Mouse (Mus musculus): ENCODE data around the gene Lpgat1. TPM values are rescaled to one million over a fixed set of nuclear protein-coding genes. Genes with fewer than 3 reads are reported as not detected.

Lpgat1 gene
- 100 to 1,000 TPM; 141 to 153 TPM for total RNA-seq (2021)
- long read RNA-seq, experiment 1, full-length matches to known transcripts, result 6 of 39 reads
- long read RNA-seq, experiment 1, partial matches to known transcripts, result 3 of 39 reads
- long read RNA-seq, experiment 1, other reads (novel, unspliced or antisense), result 30 of 39 reads
- long read RNA-seq, experiment 2, full-length matches to known transcripts, result 2 of 38 reads
- long read RNA-seq, experiment 2, partial matches to known transcripts, result 1 of 38 reads
- long read RNA-seq, experiment 2, other reads (novel, unspliced or antisense), result 35 of 38 reads

- DNase-seq (ENCODE audit: low spot score in 2 of 2), result peak; percentile 20 to 63
- intact Hi-C loops (cut with DNase I), result loop anchor here (2.0 to 5.0 kb wide), 2 partner anchors 103 to 141 kb away; partner anchors contain the start of genes Dtl, Ints7 and Nek2
Measured at GRCm38 (mm10) chr1:191717601-191718498, at the start of gene Lpgat1. Lpgat1 (plus strand) TSS chr1:191717834.

GRCm38 (mm10) chr1:191668030-191668429 lies 49.6 kb upstream of the Lpgat1 start:
- intact Hi-C loops (cut with DNase I), result no loop called here

GRCm38 (mm10) chr1:191674071-191674470 lies 43.6 kb upstream of the Lpgat1 start:
- no peak for DNase-seq (ENCODE audit: low spot score in 2 of 2)
- intact Hi-C loops (cut with DNase I), result no loop called here

More at GRCm38 (mm10) chr1:191668030-191668429, 49.6 kb upstream of the Lpgat1 start:
- no peak for DNase-seq (ENCODE audit: low spot score in 2 of 2)

- DNase-seq (ENCODE audit: low spot score in 2 of 2), result no peak
- intact Hi-C loops (cut with DNase I), result no loop called here
Measured at GRCm38 (mm10) chr1:191681633-191682032, 36.0 kb upstream of the Lpgat1 start.

- DNase-seq (ENCODE audit: low spot score in 2 of 2), result no peak
- intact Hi-C loops (cut with DNase I), result no loop called here
Measured at GRCm38 (mm10) chr1:191687531-191687930, 30.1 kb upstream of the Lpgat1 start.

GRCm38 (mm10) chr1:191693231-191693630 lies 24.4 kb upstream of the Lpgat1 start:
- no peak for DNase-seq (ENCODE audit: low spot score in 2 of 2)
- intact Hi-C loops (cut with DNase I), result no loop called here

- DNase-seq (ENCODE audit: low spot score in 2 of 2), result no peak
- intact Hi-C loops (cut with DNase I), result no loop called here
Measured at GRCm38 (mm10) chr1:191698253-191698795, 19.3 kb upstream of the Lpgat1 start.

GRCm38 (mm10) chr1:191704535-191704934 lies 13.1 kb upstream of the Lpgat1 start:
- intact Hi-C loops (cut with DNase I), result no loop called here

GRCm38 (mm10) chr1:191706541-191707078 lies 11.0 kb upstream of the Lpgat1 start:
- DNase-seq (ENCODE audit: low spot score in 2 of 2), result no peak
- intact Hi-C loops (cut with DNase I), result loop anchor here (5.0 kb wide), 1 partner anchor 44 kb away; no protein-coding TSS in a partner anchor

More at GRCm38 (mm10) chr1:191704535-191704934, 13.1 kb upstream of the Lpgat1 start:
- DNase-seq (ENCODE audit: low spot score in 2 of 2), result no peak

- DNase-seq (ENCODE audit: low spot score in 2 of 2), result no peak
- intact Hi-C loops (cut with DNase I), result loop anchor here (5.0 kb wide), 1 partner anchor 48 kb away; no protein-coding TSS in a partner anchor
Measured at GRCm38 (mm10) chr1:191709811-191710210, 7.8 kb upstream of the Lpgat1 start.

GRCm38 (mm10) chr1:191712224-191712838 lies 5.3 kb upstream of the Lpgat1 start:
- intact Hi-C loops (cut with DNase I), result no loop called here
- DNase-seq (ENCODE audit: low spot score in 2 of 2), result no peak

- DNase-seq (ENCODE audit: low spot score in 2 of 2), result no peak
- intact Hi-C loops (cut with DNase I), result no loop called here
Measured at GRCm38 (mm10) chr1:191713813-191714212, 3.8 kb upstream of the Lpgat1 start.

GRCm38 (mm10) chr1:191715150-191715549 lies 2.5 kb upstream of the Lpgat1 start:
- intact Hi-C loops (cut with DNase I), result loop anchor here (5.0 kb wide), 1 partner anchor 138 kb away; the partner anchor contains the start of genes Dtl and Ints7
- no peak for DNase-seq (ENCODE audit: low spot score in 2 of 2)

- intact Hi-C loops (cut with DNase I), result loop anchor here (5.0 kb wide), 1 partner anchor 140 kb away; the partner anchor contains the start of genes Dtl and Ints7
- DNase-seq (ENCODE audit: low spot score in 2 of 2), result no peak
Measured at GRCm38 (mm10) chr1:191717141-191717540, 493 bp upstream of the Lpgat1 start.

- intact Hi-C loops (cut with DNase I), result loop anchor here (2.0 to 5.0 kb wide), 2 partner anchors 102 to 141 kb away; partner anchors contain the start of genes Dtl, Ints7 and Nek2
- peak; percentile 9 to 15 for DNase-seq (ENCODE audit: low spot score in 2 of 2)
Measured at GRCm38 (mm10) chr1:191718522-191719281, 1.1 kb downstream of the Lpgat1 start.

GRCm38 (mm10) chr1:191719326-191719725 lies 1.7 kb downstream of the Lpgat1 start:
- intact Hi-C loops (cut with DNase I), result loop anchor here (2.0 to 5.0 kb wide), 2 partner anchors 101 to 142 kb away; partner anchors contain the start of genes Dtl, Ints7 and Nek2
- DNase-seq (ENCODE audit: low spot score in 2 of 2), result peak; percentile 14 to 17

- peak; percentile 47 to 55 for DNase-seq (ENCODE audit: low spot score in 2 of 2)
- intact Hi-C loops (cut with DNase I), result loop anchor here (5.0 kb wide), 1 partner anchor 133 kb away; no protein-coding TSS in a partner anchor
Measured at GRCm38 (mm10) chr1:191720419-191720818, 2.8 kb downstream of the Lpgat1 start.

- DNase-seq (ENCODE audit: low spot score in 2 of 2), result no peak
- intact Hi-C loops (cut with DNase I), result loop anchor here (5.0 kb wide), 1 partner anchor 135 kb away; no protein-coding TSS in a partner anchor
Measured at GRCm38 (mm10) chr1:191722706-191723105, 5.1 kb downstream of the Lpgat1 start.
